Mouse (Mus musculus): ENCODE results near the gene Slc13a2. TPM values are rescaled to one million over a fixed set of nuclear protein-coding genes. Genes with fewer than 3 reads are reported as not detected.

Slc13a2 gene
- total and polyA plus RNA-seq, 2 experiments from 2014 or later, result not detected

GRCm38 (mm10) chr11:78360789-78361131 is 61.3 kb downstream of the Slc13a2 start:
- no peak overlapping the region for H3K4me3 ChIP-seq (ENCODE audit: low read depth, low read length)
- no peak overlapping the region for H3K9ac ChIP-seq (replicated peaks; ENCODE audit: low read length, poor library complexity, severe bottlenecking)
- no peaks in the 10 kb centered on the region for H3K9me3 ChIP-seq (ENCODE audit: low read length)
- no peaks in the 10 kb centered on the region for H3K4me1 ChIP-seq (ENCODE audit: insufficient read depth, low read length)
- TF ChIP-seq CTCF (IDR thresholded peaks at IDR 0.05), result no peak
- H3K36me3 ChIP-seq (ENCODE audit: insufficient read depth, low read length), result no peaks in the 10 kb centered on the region
- no peak for DNase-seq (ENCODE audit: low spot score)
- H3K27ac ChIP-seq (ENCODE audit: low read depth, low read length), result no peak overlapping the region
- no peak for ATAC-seq (ENCODE audit: low FRiP score)
- no peaks in the 10 kb centered on the region for H3K27me3 ChIP-seq (ENCODE audit: insufficient read depth, low read length)
- WGBS, result 60% methylated on average over 2 of the region's 2 CpGs
- H3K4me2 ChIP-seq (ENCODE audit: low read depth, low read length, poor library complexity, severe bottlenecking), result peak overlapping the region; percentile 33; the same call in 1 of the 2 replicates

- peak; percentile 58; the same call in 1 of the 2 replicates for ATAC-seq (ENCODE audit: low FRiP score)
- DNase-seq (ENCODE audit: low spot score), result peak; percentile 90
- peak; percentile 77 for TF ChIP-seq CTCF (IDR thresholded peaks at IDR 0.05)
- 12% methylated on average over 13 of the region's 13 CpGs for WGBS
- no peaks in the 10 kb centered on the region for H3K27me3 ChIP-seq (ENCODE audit: insufficient read depth, low read length)
- H3K4me2 ChIP-seq (ENCODE audit: low read depth, low read length, poor library complexity, severe bottlenecking), result peak overlapping the region; percentile 33
- H3K27ac ChIP-seq (ENCODE audit: low read depth, low read length), result no peak overlapping the region
- H3K4me1 ChIP-seq (ENCODE audit: insufficient read depth, low read length), result no peaks in the 10 kb centered on the region
- no peaks in the 10 kb centered on the region for H3K9me3 ChIP-seq (ENCODE audit: low read length)
- H3K36me3 ChIP-seq (ENCODE audit: insufficient read depth, low read length), result no peaks in the 10 kb centered on the region
- no peak overlapping the region for H3K4me3 ChIP-seq (ENCODE audit: low read depth, low read length)
- H3K9ac ChIP-seq (replicated peaks; ENCODE audit: low read length, poor library complexity, severe bottlenecking), result no peak overlapping the region
Observed at GRCm38 (mm10) chr11:78360125-78360788, 61.8 kb downstream of the Slc13a2 start.

- Histone ChIP-seq H3K36me3 (ENCODE audit: insufficient read depth, low read length) (no peaks in the 10 kb centered on the region), H3K4me1 (ENCODE audit: insufficient read depth, low read length) (no peaks in the 10 kb centered on the region), H3K27ac (ENCODE audit: low read depth, low read length) (no peak overlapping the region), H3K4me3 (ENCODE audit: low read depth, low read length) (no peak overlapping the region), H3K27me3 (ENCODE audit: insufficient read depth, low read length) (no peaks in the 10 kb centered on the region), H3K9ac (replicated peaks; ENCODE audit: low read length, poor library complexity, severe bottlenecking) (no peak overlapping the region), H3K4me2 (ENCODE audit: low read depth, low read length, poor library complexity, severe bottlenecking) (no peak overlapping the region), H3K9me3 (ENCODE audit: low read length) (no peaks in the 10 kb centered on the region)
- no peak for ATAC-seq (ENCODE audit: low FRiP score)
- peak; percentile 62 for TF ChIP-seq CTCF (IDR thresholded peaks at IDR 0.05)
- no peak for DNase-seq (ENCODE audit: low spot score)
- 16% methylated on average over 22 of the region's 22 CpGs for WGBS
Observed at GRCm38 (mm10) chr11:78358330-78359007, 63.5 kb downstream of the Slc13a2 start.

- H3K27me3 ChIP-seq (ENCODE audit: insufficient read depth, low read length), result no peaks in the 10 kb centered on the region
- H3K4me1 ChIP-seq (ENCODE audit: insufficient read depth, low read length), result no peaks in the 10 kb centered on the region
- H3K4me2 ChIP-seq (ENCODE audit: low read depth, low read length, poor library complexity, severe bottlenecking), result no peak overlapping the region
- H3K4me3 ChIP-seq (ENCODE audit: low read depth, low read length), result no peak overlapping the region
- no peak overlapping the region for H3K27ac ChIP-seq (ENCODE audit: low read depth, low read length)
- no peaks in the 10 kb centered on the region for H3K9me3 ChIP-seq (ENCODE audit: low read length)
- H3K36me3 ChIP-seq (ENCODE audit: insufficient read depth, low read length), result no peaks in the 10 kb centered on the region
- ATAC-seq (ENCODE audit: low FRiP score), result no peak
- DNase-seq (ENCODE audit: low spot score), result peak; percentile 56
- no peak overlapping the region for H3K9ac ChIP-seq (replicated peaks; ENCODE audit: low read length, poor library complexity, severe bottlenecking)
- peak; percentile 72 for TF ChIP-seq CTCF (IDR thresholded peaks at IDR 0.05)
- WGBS, result 32% methylated on average over 4 of the region's 4 CpGs
Observed at GRCm38 (mm10) chr11:78355471-78356238, 66.4 kb downstream of the Slc13a2 start.

- no peak for TF ChIP-seq CTCF (IDR thresholded peaks at IDR 0.05)
- DNase-seq (ENCODE audit: low spot score), result no peak
- Histone ChIP-seq H3K4me3 (ENCODE audit: low read depth, low read length) (no peak overlapping the region), H3K27ac (ENCODE audit: low read depth, low read length) (no peak overlapping the region), H3K9ac (replicated peaks; ENCODE audit: low read length, poor library complexity, severe bottlenecking) (no peak overlapping the region), H3K9me3 (ENCODE audit: low read length) (no peaks in the 10 kb centered on the region), H3K4me2 (ENCODE audit: low read depth, low read length, poor library complexity, severe bottlenecking) (no peak overlapping the region), H3K36me3 (ENCODE audit: insufficient read depth, low read length) (0 out of 2 replicates have a peak, but pooled peaks cover under 1% of the 10 kb centered on the region), H3K27me3 (ENCODE audit: insufficient read depth, low read length) (no peaks in the 10 kb centered on the region), H3K4me1 (ENCODE audit: insufficient read depth, low read length) (no peaks in the 10 kb centered on the region)
- no peak for ATAC-seq (ENCODE audit: low FRiP score)
- WGBS, result 89% methylated on average over 6 of the region's 6 CpGs
Observed at GRCm38 (mm10) chr11:78354905-78355304, 67.1 kb downstream of the Slc13a2 start.
